Mouse (Mus musculus) kidney, embryonic 15.5 days (tissue): ENCODE data around the gene Plrg1. TPM values are rescaled to one million over a fixed set of nuclear protein-coding genes. Genes with fewer than 3 reads are reported as not detected.

Experiments
- ATAC-seq: fragments of 200-750 bp; cut with Nextera tagmentation; replicated peaks from 2 replicates; pipeline ENCODE4 v1.8.0; 2017; ENCODE audit warnings: moderate TSS enrichment; ENCODE audit not compliant: low FRiP score
- H3K27ac ChIP-seq: fragments of 300-500 bp; sonication (generic); 2 replicates; pipeline ENCODE4 v1.5.1; 2015; ENCODE audit warnings: mild to moderate bottlenecking, inconsistent platforms
- H3K27me3 ChIP-seq: fragments of 300-500 bp; sonication (generic); 2 replicates; pipeline ENCODE4 v1.6.1; 2015; ENCODE audit warnings: inconsistent platforms
- H3K36me3 ChIP-seq: fragments of 300-500 bp; sonication (generic); 2 replicates; pipeline ENCODE4 v1.6.1; 2015; ENCODE audit warnings: inconsistent platforms
- H3K4me1 ChIP-seq: fragments of 300-500 bp; sonication (generic); 2 replicates; pipeline ENCODE4 v1.6.1; 2015; ENCODE audit warnings: inconsistent platforms
- H3K4me2 ChIP-seq: fragments of 300-500 bp; sonication (generic); 2 replicates; pipeline ENCODE4 v1.6.1; 2015; ENCODE audit warnings: moderate library complexity, mild to moderate bottlenecking, inconsistent platforms
- H3K4me3 ChIP-seq: fragments of 300-500 bp; sonication (generic); replicated peaks from 2 replicates; pipeline ENCODE4 v1.5.1; 2015; ENCODE audit warnings: mild to moderate bottlenecking, inconsistent platforms
- H3K9ac ChIP-seq: fragments of 300-500 bp; sonication (generic); 2 replicates; pipeline ENCODE4 v1.6.1; 2015; ENCODE audit warnings: mild to moderate bottlenecking, inconsistent platforms
- H3K9me3 ChIP-seq: fragments of 300-500 bp; sonication (generic); replicated peaks from 2 replicates; pipeline ENCODE4 v1.6.1; 2016; ENCODE audit warnings: inconsistent platforms
- WGBS: fragments of 180-500 bp; shearing (Covaris S2); methylation state at CpG from one replicate; pipeline ENCODE4 v1.1.7; 2015; ENCODE audit warnings: mixed read lengths; 5-methylcytosine and 5-hydroxymethylcytosine counted together
- polyA plus RNA-seq: library from polyadenylated mRNA; unstranded; fragments of >200 nt; fragmentation: Nextera tagmentation; extraction: Ambion mirVana; gene quantifications from 2 replicates; pipeline ENCODE4 v1.2.1, GENCODE M21; 2015

Gene Plrg1
- polyA plus RNA-seq, 1 experiment from 2014 or later: 99.6 TPM

DNA sequence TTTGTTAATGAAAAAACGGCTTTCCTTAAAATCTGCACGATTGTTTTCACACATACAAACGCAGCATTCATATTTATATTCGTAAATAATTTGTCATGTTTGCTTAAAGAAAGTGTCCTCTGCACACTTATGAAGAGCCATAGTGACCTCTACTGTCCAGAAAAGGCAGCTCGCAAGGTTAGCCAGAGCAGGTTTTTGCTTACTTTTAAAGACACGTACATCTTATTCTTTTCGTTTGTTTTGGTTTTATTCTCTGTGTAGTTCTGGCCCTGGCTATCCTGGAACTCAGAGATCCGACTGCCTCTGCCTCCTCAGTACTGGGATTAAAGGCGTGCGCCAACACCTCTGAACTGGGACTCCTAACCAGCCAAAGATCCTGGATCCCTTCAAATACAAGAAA is 1.6 kb upstream of the Plrg1 start:
- no peak for ATAC-seq
- Histone ChIP-seq H3K27me3 (no peaks in the 10 kb centered on the region; the same call in 1 of the 2 replicates), H3K4me2 (no peak overlapping the region), H3K4me3 (no peak overlapping the region), H3K36me3 (peaks cover 18% of the 10 kb centered on the region), H3K9ac (no peak overlapping the region), H3K4me1 (peaks cover 12% of the 10 kb centered on the region), H3K9me3 (no peaks in the 10 kb centered on the region), H3K27ac (no peak overlapping the region)
- WGBS: 33% methylated on average over 10 of the region's 10 CpGs

DNA sequence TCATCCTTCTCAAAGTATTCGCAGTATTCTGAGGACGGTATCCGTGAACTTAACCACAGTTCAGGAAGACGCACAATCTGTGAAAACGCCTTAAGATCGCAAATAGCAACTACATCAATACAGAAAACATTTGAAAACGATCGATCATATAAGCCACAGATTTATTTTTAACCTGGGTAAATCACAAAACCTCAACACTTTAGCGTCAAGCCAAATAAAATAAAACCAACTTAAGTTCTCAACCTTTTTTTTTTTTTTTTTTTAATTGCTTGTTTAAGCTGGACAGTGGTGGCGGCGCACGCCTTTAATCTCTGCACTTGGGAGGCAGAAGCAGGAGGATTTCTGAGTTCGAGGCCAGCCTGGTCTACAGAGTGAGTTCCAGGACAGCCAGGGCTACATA is 563 bp upstream of the Plrg1 start:
- Histone ChIP-seq H3K4me3 (peak overlapping the region; percentile 89), H3K9ac (no peak overlapping the region), H3K27ac (no peak overlapping the region), H3K4me2 (peak overlapping the region; percentile 56), H3K36me3 (peaks cover 28% of the 10 kb centered on the region), H3K27me3 (no peaks in the 10 kb centered on the region; the same call in 1 of the 2 replicates), H3K9me3 (no peaks in the 10 kb centered on the region), H3K4me1 (peaks cover 12% of the 10 kb centered on the region)
- 32% methylated on average over 13 of the region's 13 CpGs for WGBS
- ATAC-seq: no peak

DNA sequence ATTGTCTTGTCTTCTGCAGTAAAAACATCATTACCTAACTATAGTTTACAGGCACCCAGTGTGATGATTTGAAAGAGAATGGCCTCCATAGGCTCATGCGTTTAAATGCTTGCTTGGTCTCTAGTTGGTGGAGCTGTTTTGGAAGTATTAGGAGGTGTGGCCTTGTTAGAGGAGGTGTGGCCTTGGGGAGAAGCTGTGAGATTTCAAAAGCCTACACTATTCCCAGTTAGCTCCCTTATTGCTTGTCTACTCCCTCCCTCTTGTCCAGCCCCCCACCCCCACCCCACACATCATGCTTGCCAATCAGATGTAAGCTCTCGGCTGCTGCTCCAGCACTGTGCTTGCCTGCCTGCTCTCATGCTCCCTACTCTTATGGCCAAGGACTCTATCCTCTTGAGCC is 1.7 kb downstream of the Plrg1 start:
- H3K4me3 ChIP-seq: no peak overlapping the region
- ATAC-seq: no peak
- WGBS: 96% methylated on average over 2 of the region's 2 CpGs

DNA sequence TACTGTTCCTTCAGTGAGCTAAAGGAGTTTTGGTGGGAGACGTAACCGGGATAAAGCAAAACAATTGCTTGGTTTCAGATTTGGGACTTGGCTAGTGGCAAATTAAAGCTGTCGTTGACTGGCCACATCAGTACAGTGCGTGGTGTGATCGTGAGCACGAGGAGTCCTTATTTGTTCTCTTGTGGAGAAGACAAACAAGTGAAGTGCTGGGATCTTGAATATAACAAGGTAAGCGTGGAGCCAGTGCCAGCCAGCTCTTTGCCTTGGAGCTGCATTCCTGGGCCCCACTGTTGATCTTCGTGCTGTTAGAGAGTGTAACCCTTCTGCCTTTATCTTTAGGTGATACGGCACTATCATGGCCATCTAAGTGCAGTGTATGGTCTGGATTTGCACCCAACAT is 12.6 kb downstream of the Plrg1 start:
- no peaks in the 10 kb centered on the region for H3K27me3 ChIP-seq
- no peaks in the 10 kb centered on the region for H3K9me3 ChIP-seq
- H3K4me2 ChIP-seq: no peak overlapping the region
- no peak for ATAC-seq
- peaks cover 93% of the 10 kb centered on the region for H3K36me3 ChIP-seq
- no peak overlapping the region for H3K27ac ChIP-seq
- WGBS: 95% methylated on average over 9 of the region's 9 CpGs
- H3K9ac ChIP-seq: no peak overlapping the region
- no peak overlapping the region for H3K4me3 ChIP-seq
- no peaks in the 10 kb centered on the region for H3K4me1 ChIP-seq

More for the DNA sequence above, 1.7 kb downstream of the Plrg1 start:
- Histone ChIP-seq H3K9ac (no peak overlapping the region), H3K9me3 (no peaks in the 10 kb centered on the region), H3K27me3 (no peaks in the 10 kb centered on the region), H3K4me1 (peaks cover 12% of the 10 kb centered on the region), H3K4me2 (0 out of 2 replicates have a peak overlapping the region, but pooled peaks have one; percentile 80), H3K27ac (no peak overlapping the region), H3K36me3 (peaks cover 51% of the 10 kb centered on the region)

DNA sequence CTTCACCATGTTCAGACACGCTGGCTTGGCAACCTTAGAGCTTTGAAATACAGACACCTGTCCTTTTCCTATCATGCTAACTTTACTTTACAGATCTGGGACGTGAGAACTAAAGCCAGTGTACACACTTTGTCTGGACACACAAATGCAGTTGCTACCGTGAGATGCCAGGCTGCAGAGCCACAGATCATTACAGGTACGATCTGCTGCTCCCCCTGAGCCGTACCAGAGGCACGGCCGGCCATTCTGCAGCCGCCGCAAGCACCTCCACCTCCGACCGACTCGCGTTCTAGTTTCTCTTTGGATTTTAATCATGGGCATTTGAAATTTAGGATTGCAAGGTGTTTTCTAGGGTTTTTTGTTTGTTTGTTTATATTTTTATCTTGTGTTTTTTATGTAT is 13.5 kb downstream of the Plrg1 start:
- H3K27ac ChIP-seq: no peak overlapping the region
- H3K9ac ChIP-seq: no peak overlapping the region
- H3K36me3 ChIP-seq: peaks cover 92% of the 10 kb centered on the region
- no peaks in the 10 kb centered on the region for H3K9me3 ChIP-seq
- no peak for ATAC-seq
- H3K27me3 ChIP-seq: no peaks in the 10 kb centered on the region
- H3K4me1 ChIP-seq: no peaks in the 10 kb centered on the region
- H3K4me3 ChIP-seq: no peak overlapping the region
- H3K4me2 ChIP-seq: no peak overlapping the region
- 96% methylated on average over 13 of the region's 13 CpGs for WGBS

DNA sequence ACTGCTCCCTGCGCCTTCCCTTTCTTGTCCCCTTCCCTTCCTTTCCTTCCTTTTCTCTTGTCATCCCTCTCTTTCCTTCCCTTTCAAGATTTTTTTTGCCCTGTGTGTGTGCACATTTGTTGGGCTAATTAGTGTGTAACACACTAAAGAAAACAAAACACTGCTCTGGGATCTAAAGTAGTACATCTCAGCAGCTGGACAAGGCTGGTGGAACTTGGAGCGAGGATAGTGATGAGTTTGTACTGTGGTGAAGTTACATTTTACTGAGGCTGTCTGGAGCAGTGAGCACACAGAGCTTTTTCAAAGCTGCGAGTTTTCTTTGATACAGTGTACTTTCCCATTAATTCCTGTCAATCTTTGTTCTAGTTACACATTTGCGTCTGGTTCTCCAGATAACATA is 14.9 kb downstream of the Plrg1 start:
- no peak for ATAC-seq
- H3K9ac ChIP-seq: no peak overlapping the region

DNA sequence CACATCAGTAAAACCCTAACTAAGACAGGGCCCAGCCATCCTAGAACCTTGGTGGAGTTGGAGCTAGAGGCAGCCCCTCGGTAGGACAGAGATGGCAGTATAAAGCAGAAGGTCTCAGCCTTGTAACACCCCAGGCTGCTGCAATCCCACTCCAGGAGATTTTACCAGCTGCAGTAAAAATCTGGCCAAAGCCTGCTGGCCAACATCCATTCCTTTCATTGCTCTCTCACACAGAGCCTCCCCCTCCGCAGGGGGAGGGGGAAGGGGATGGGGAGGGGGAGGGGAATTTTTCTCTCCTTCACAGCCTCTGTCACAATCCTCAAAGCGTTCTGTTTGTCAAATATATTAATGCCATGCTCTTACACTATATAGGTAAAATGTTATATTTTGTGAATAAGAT is 21.2 kb downstream of the Plrg1 start:
- Histone ChIP-seq H3K9ac (no peak overlapping the region), H3K4me2 (no peak overlapping the region), H3K36me3 (peaks cover 21% of the 10 kb centered on the region), H3K4me3 (no peak overlapping the region), H3K9me3 (no peaks in the 10 kb centered on the region), H3K4me1 (0 out of 2 replicates have a peak, but pooled peaks cover 2% of the 10 kb centered on the region), H3K27me3 (no peaks in the 10 kb centered on the region), H3K27ac (no peak overlapping the region)
- 32% methylated on average over 2 of the region's 3 CpGs for WGBS
- ATAC-seq: no peak

More for the DNA sequence above, 14.9 kb downstream of the Plrg1 start:
- no peaks in the 10 kb centered on the region for H3K9me3 ChIP-seq
- 93% methylated on average over 4 of the region's 4 CpGs for WGBS
- H3K4me1 ChIP-seq: no peaks in the 10 kb centered on the region
- peaks cover 81% of the 10 kb centered on the region for H3K36me3 ChIP-seq
- H3K27ac ChIP-seq: no peak overlapping the region
- no peak overlapping the region for H3K4me2 ChIP-seq
- H3K27me3 ChIP-seq: no peaks in the 10 kb centered on the region
- no peak overlapping the region for H3K4me3 ChIP-seq

DNA sequence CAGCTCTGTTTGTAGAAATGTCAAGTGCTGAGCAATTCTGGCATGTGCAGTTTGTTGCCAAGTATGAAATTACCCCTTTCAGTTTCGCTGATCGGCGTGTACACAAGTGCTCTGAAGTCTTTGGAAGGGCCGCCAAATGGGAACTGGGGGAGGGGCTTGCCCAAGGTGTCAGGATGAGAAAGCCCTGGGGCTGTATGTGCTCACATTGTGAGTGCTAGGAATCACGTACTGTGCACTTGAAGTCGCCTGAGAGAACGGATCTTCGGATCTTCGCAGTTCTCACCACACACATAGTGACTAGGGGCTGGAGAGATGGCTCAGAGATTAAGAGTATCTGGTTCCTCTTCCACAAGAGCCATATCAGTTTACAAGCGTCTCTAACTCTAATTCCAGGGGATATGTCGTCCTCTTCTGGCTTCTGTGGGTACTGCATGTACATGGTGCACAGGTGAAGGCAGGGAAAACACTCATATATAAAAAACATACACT is 25.3 kb downstream of the Plrg1 start:
- Histone ChIP-seq H3K9me3 (no peaks in the 10 kb centered on the region), H3K4me2 (peak overlapping the region; percentile 72), H3K27me3 (no peaks in the 10 kb centered on the region), H3K9ac (peak overlapping the region; percentile 33; the same call in 1 of the 2 replicates), H3K4me1 (0 out of 2 replicates have a peak, but pooled peaks cover 2% of the 10 kb centered on the region), H3K27ac (no peak overlapping the region), H3K4me3 (peak overlapping the region; percentile 39), H3K36me3 (no peaks in the 10 kb centered on the region)
- WGBS: 1% methylated on average over 11 of the region's 11 CpGs
- peak; percentile 84 for ATAC-seq

DNA sequence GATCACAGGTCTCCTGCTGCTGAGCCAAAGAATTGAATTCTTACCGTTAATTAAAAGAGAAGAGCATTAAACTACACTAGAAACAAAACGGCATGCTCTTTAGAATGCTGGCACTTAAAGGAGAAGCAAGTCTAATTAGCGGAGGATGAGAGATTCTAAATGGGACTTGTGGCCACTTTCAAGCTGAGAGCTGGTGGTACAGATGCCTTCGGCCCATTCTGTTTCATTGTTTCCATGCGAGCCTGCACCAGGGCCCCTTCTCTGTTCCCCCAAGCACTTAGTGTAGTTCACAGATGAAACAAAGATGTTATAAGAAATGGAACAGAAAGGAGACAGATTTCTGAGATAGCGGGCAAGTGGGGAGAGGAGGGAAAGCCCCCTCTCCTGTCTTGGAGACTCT is 42.3 kb downstream of the Plrg1 start:
- peaks cover 8% of the 10 kb centered on the region; the same call in 1 of the 2 replicates for H3K4me1 ChIP-seq
- H3K4me3 ChIP-seq: no peak overlapping the region
- no peak overlapping the region for H3K27ac ChIP-seq
- peaks cover 18% of the 10 kb centered on the region for H3K27me3 ChIP-seq
- no peak overlapping the region for H3K9ac ChIP-seq
- no peaks in the 10 kb centered on the region for H3K36me3 ChIP-seq
- whole genome bisulfite sequencing: 84% methylated on average over 6 of the region's 6 CpGs
- no peak overlapping the region for H3K4me2 ChIP-seq
- no peak for ATAC-seq
- no peaks in the 10 kb centered on the region for H3K9me3 ChIP-seq

DNA sequence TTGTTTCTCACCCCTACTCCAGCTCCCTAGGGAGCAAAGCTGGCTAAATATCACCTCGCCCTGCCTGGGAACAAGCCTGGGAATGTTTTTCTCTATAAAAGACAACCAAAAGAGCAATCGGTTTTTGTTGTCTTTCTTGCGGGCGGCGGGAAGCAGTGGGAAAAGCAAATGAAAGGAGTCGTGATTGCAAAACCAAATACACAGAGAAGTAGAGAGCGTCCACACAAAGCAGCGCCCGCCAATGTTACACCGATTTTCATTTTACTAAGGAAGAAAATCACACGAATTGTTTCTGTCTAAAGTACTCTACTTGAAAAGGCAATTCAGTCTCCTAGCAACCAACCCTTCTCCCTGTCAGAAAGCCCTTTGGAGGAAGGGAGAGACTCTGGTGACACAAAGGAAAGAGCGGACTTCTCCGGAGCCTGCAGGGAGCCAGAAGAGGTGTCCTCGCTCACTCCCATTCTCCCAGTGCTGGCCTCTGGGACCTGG is 43.3 kb downstream of the Plrg1 start:
- peak overlapping the region; percentile 52 for H3K4me2 ChIP-seq
- peak overlapping the region; percentile 31 for H3K4me3 ChIP-seq
- 0 out of 2 replicates have a peak overlapping the region, but pooled peaks have one; percentile 10 for H3K9ac ChIP-seq
- H3K9me3 ChIP-seq: no peaks in the 10 kb centered on the region
- H3K4me1 ChIP-seq: peaks cover 8% of the 10 kb centered on the region; the same call in 1 of the 2 replicates
- ATAC-seq: no peak
- H3K36me3 ChIP-seq: no peaks in the 10 kb centered on the region
- WGBS: 11% methylated on average over 14 of the region's 14 CpGs
- peaks cover 18% of the 10 kb centered on the region for H3K27me3 ChIP-seq
- H3K27ac ChIP-seq: no peak overlapping the region

DNA sequence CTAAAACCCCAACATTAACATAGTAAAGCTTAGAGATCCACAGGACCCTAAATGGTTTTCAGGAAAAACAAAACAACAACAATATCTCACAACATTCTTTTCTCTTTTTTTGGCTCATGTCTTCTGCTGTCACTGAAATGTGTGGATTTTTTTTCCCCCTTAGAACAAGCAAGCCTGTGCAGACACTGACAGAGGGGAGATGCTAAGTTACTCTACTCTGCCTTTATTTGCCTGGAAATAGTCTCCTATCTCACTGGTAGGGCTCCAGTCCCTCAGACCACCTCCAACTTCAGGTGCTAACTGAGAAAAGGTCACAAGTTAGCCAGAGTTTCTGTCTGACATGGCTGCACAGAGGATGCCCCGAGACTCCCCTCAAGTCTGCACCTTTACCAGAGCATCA is 43.8 kb downstream of the Plrg1 start:
- no peaks in the 10 kb centered on the region for H3K9me3 ChIP-seq
- ATAC-seq: no peak
- peak overlapping the region; percentile 52 for H3K4me2 ChIP-seq
- WGBS: 89% methylated on average over 1 of the region's 1 CpGs
- no peak overlapping the region for H3K9ac ChIP-seq
- peaks cover 8% of the 10 kb centered on the region; the same call in 1 of the 2 replicates for H3K4me1 ChIP-seq
- H3K27ac ChIP-seq: no peak overlapping the region
- peaks cover 18% of the 10 kb centered on the region for H3K27me3 ChIP-seq
- 0 out of 2 replicates have a peak overlapping the region, but pooled peaks have one; percentile 31 for H3K4me3 ChIP-seq
- H3K36me3 ChIP-seq: no peaks in the 10 kb centered on the region

DNA sequence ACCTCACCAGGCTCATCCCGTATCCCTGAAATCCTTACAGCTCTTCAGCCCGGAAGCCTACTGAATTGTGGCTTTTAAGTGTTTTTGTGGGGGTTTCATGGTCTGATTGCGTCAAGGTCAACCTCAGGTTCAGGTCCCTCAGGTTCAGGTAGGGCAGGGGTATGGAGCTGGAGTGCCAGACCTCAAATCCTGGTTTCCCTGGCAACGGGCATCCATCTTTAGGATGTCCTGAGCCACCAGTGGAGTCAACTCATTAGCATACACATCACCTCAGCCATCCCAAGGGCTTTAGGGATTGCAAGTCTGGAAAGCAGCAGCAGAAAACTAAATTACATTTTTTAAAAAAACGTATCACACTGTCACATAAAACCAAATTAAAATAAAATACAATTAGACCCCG is 44.3 kb downstream of the Plrg1 start:
- H3K9ac ChIP-seq: no peak overlapping the region
- no peaks in the 10 kb centered on the region for H3K9me3 ChIP-seq
- no peak overlapping the region for H3K4me3 ChIP-seq
- WGBS: 70% methylated on average over 6 of the region's 6 CpGs
- H3K27ac ChIP-seq: no peak overlapping the region
- H3K4me2 ChIP-seq: no peak overlapping the region
- peaks cover 8% of the 10 kb centered on the region; the same call in 1 of the 2 replicates for H3K4me1 ChIP-seq
- ATAC-seq: no peak
- peaks cover 18% of the 10 kb centered on the region for H3K27me3 ChIP-seq
- no peaks in the 10 kb centered on the region for H3K36me3 ChIP-seq

DNA sequence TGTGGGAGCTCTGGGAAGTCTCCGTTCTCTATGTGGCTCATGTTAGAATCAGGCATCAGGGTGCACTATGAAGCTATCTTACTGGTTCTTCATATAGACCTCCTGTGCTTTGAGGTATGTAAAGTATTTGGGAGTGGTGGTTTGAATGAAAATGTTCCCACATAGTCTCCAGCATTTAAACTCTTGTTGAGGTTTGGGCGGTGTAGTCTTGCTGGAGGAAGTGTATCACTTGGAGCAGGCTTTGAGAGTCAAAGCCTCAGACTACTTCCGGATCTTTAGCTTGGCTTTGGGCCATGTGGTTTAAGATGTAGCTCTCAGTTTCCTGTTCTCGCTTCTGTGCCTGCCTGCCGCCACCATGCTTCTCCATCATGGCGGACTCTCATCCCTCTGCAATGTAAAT is 47.0 kb downstream of the Plrg1 start:
- peaks cover 8% of the 10 kb centered on the region; the same call in 1 of the 2 replicates for H3K4me1 ChIP-seq
- peaks cover 13% of the 10 kb centered on the region for H3K27me3 ChIP-seq
- no peaks in the 10 kb centered on the region for H3K36me3 ChIP-seq
- H3K4me3 ChIP-seq: no peak overlapping the region
- H3K9ac ChIP-seq: no peak overlapping the region
- H3K4me2 ChIP-seq: no peak overlapping the region
- 88% methylated on average over 6 of the region's 6 CpGs for WGBS
- no peaks in the 10 kb centered on the region for H3K9me3 ChIP-seq
- H3K27ac ChIP-seq: no peak overlapping the region
- no peak for ATAC-seq
